Mouse (Mus musculus) forebrain, embryonic 14.5 days (tissue): ENCODE measurements at regions not wholly inside any gene's neighbourhood (a gene's known extent, or its start where the extent isn't known, plus 50 kb on each side); places are given as distances from the start of the nearest gene placed in this dataset.
A peak's percentile ranks its signal among the peaks of the same experiment; 100 is the strongest.

Experiments
- ATAC-seq: fragments of 200-750 bp; cut with Nextera tagmentation; 2 replicates; pipeline ENCODE4 v1.8.0; 2017; ENCODE audit warnings: mild to moderate bottlenecking, moderate library complexity
- DNase-seq: peaks from one replicate; pipeline ENCODE4 v3.0.0-alpha.2; 2015; ENCODE audit warnings: low spot score
- H3K27ac ChIP-seq: fragments of 300-500 bp; sonication (generic); 2 replicates; pipeline ENCODE4 v1.5.1; 2014; ENCODE audit warnings: low read depth, mild to moderate bottlenecking, control low read depth, low read length, moderate library complexity
- H3K27me3 ChIP-seq: fragments of 300-500 bp; sonication (generic); replicated peaks from 2 replicates; pipeline ENCODE4 v1.6.1; 2014; ENCODE audit warnings: low read length, control low read depth, mixed read lengths; ENCODE audit not compliant: control insufficient read depth, insufficient read depth
- H3K36me3 ChIP-seq: fragments of 300-500 bp; sonication (generic); 2 replicates; pipeline ENCODE4 v1.6.1; 2014; ENCODE audit warnings: low read length, control low read depth; ENCODE audit not compliant: control insufficient read depth, insufficient read depth
- H3K4me1 ChIP-seq: fragments of 300-500 bp; sonication (generic); 2 replicates; pipeline ENCODE4 v1.6.1; 2014; ENCODE audit warnings: antibody characterized with exemption, low read length, control low read depth; ENCODE audit not compliant: control insufficient read depth, insufficient read depth
- H3K4me2 ChIP-seq: fragments of 300-500 bp; sonication (generic); 2 replicates; pipeline ENCODE4 v1.6.1; 2014; ENCODE audit warnings: mild to moderate bottlenecking, control low read depth, low read length
- H3K4me3 ChIP-seq: fragments of 300-500 bp; sonication (generic); 2 replicates; pipeline ENCODE4 v1.5.1; 2014; ENCODE audit warnings: low read depth, low read length, control low read depth
- H3K9ac ChIP-seq: fragments of 300-500 bp; sonication (generic); 2 replicates; pipeline ENCODE4 v1.6.1; 2014; ENCODE audit warnings: mild to moderate bottlenecking, low read length, control low read depth, moderate library complexity
- H3K9me3 ChIP-seq: fragments of 300-500 bp; sonication (generic); replicated peaks from 2 replicates; pipeline ENCODE4 v1.6.1; 2016; ENCODE audit warnings: low read length, control low read depth, mixed read lengths; ENCODE audit not compliant: control insufficient read depth
- WGBS: fragments of 180-500 bp; shearing (Covaris S2); extraction: QIAGEN DNeasy Blood & Tissue Kit; methylation state at CpG from one replicate; pipeline ENCODE4 v1.1.7; 2014; 5-methylcytosine and 5-hydroxymethylcytosine counted together

DNA sequence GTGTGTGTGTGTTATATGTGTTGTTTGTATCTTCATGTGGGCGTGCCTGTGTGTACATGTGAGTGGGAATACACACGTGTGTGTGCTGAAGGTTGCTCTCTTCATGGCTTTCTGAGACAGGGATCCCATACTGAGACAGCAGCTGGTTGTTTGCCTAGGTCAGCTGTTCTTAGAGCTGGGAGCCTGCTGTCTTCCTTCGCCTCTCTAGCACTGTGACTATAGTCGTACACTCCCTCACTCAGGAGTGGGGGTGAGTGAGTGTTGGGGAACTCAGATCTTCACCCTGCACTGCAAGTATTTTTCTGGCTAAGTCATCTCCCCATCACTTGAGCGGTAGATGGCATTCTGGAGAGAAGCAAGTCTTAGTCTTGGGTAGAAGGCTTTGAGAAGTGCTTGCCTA, 191.6 kb upstream of the Gm9833 start:
- no peaks in the 10 kb centered on the region for H3K4me1 ChIP-seq
- no peak overlapping the region for H3K4me3 ChIP-seq
- DNase-seq (no peak), ATAC-seq (no peak)
- no peak overlapping the region for H3K4me2 ChIP-seq
- H3K9ac ChIP-seq: no peak overlapping the region
- no peak overlapping the region for H3K27ac ChIP-seq
- 88% methylated on average over 5 of the region's 5 CpGs for WGBS
- no peaks in the 10 kb centered on the region for H3K9me3 ChIP-seq
- H3K27me3 ChIP-seq: no peaks in the 10 kb centered on the region
- H3K36me3 ChIP-seq: no peaks in the 10 kb centered on the region

DNA sequence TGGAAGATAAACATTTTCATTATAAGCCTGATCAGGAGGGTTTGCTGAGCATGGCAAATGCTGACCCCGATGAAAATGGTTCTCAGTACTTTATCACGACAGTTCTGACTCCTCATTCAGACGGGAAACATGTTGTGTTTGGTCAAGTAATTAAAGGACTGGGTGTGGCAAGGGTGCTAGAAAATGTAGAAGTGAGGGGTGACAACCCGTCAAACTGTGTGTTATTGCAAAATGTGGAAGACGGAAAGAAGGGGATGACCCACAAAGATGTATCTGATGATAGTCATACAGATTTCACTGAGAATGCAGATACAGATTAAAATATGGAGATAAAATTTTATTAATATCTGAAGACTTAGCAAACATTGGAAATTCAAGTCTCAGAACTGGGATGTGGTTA, 186.2 kb upstream of the Gm9833 start:
- H3K4me2 ChIP-seq: no peak overlapping the region
- no peaks in the 10 kb centered on the region for H3K4me1 ChIP-seq
- H3K27ac ChIP-seq: no peak overlapping the region
- no peaks in the 10 kb centered on the region for H3K36me3 ChIP-seq
- DNase-seq: no peak
- ATAC-seq: no peak
- no peak overlapping the region for H3K9ac ChIP-seq
- 90% methylated on average over 5 of the region's 5 CpGs for WGBS
- no peak overlapping the region for H3K4me3 ChIP-seq
- H3K27me3 ChIP-seq: no peaks in the 10 kb centered on the region
- no peaks in the 10 kb centered on the region for H3K9me3 ChIP-seq

DNA sequence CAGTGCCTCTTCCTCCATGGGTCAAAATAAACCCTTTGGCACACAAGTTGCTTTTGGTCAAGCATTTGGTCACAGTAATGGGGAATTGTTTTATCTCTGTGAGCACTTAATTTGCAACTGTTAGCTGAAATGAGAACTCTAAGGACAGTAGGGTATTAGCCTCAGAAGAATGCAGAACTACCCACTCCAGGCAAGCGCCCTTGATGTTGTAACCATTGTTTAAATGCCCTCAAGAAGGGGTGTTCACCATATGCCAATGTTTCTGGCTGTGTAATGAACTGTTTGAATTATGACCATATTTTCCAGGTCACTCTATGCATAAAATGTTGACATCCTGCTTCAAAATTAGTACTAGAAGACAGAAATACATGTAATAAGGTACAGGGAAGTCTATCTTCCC, 174.6 kb upstream of the Gm9833 start:
- Histone ChIP-seq H3K4me1 (no peaks in the 10 kb centered on the region), H3K27ac (no peak overlapping the region), H3K36me3 (no peaks in the 10 kb centered on the region), H3K4me3 (no peak overlapping the region), H3K27me3 (no peaks in the 10 kb centered on the region), H3K4me2 (no peak overlapping the region), H3K9me3 (no peaks in the 10 kb centered on the region), H3K9ac (no peak overlapping the region)
- WGBS: 81% methylated on average over 1 of the region's 1 CpGs
- no peak for ATAC-seq
- DNase-seq: no peak

DNA sequence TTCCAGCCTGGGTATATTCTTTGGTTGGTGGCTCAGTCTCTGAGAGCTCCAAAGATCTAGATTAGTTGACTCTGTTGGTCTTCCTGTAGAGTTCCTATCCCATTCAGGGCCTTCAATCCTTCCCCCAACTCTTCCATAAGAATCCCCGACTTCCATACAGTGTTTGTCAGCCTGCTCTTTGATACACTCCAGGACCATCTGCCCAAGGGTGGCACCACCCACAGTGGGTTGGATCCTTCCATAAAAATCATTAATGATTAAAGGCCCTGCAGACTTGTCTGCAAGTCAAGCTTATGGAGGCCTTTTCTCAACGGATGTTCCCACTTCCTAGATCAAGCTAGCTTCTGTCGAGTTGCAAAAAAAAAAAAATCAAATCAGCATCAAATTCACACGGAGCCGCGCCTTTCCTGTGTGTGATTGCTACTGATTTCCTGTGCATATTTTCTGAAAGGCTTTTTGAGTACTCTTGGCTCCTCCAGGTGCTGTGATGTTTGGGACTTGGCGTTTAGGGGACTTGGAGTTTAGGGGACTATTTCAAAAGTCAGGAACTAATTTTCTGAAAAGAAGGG, 171.3 kb upstream of the Gm9833 start:
- DNase-seq: no peak
- WGBS: 85% methylated on average over 7 of the region's 7 CpGs
- no peaks in the 10 kb centered on the region for H3K36me3 ChIP-seq
- no peaks in the 10 kb centered on the region for H3K4me1 ChIP-seq
- no peak overlapping the region for H3K27ac ChIP-seq
- H3K27me3 ChIP-seq: no peaks in the 10 kb centered on the region
- ATAC-seq: no peak
- no peak overlapping the region for H3K4me3 ChIP-seq
- no peak overlapping the region for H3K4me2 ChIP-seq
- no peaks in the 10 kb centered on the region for H3K9me3 ChIP-seq
- no peak overlapping the region for H3K9ac ChIP-seq

DNA sequence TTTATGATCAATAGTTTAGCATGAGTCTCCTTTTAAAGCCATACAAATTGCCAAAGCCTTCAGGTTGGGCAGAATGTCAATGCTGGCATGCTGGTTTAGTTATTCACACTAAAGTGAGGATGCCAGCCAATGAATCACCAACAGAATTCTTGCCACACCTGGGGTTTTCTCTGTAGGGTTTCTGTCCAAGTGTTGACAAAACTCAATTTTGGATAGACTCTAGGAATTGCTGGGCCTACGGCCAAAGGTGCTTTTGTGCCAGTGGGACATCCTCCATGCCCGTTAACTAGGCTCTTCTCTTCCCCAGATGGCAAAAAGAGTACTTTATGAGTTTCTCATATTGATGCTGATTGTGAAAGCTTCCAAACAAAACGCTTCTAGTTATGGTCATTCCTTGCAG, 167.6 kb upstream of the Gm9833 start:
- Histone ChIP-seq H3K4me2 (no peak overlapping the region), H3K9ac (no peak overlapping the region), H3K4me1 (no peaks in the 10 kb centered on the region), H3K27ac (no peak overlapping the region), H3K9me3 (no peaks in the 10 kb centered on the region), H3K36me3 (no peaks in the 10 kb centered on the region), H3K4me3 (no peak overlapping the region), H3K27me3 (no peaks in the 10 kb centered on the region)
- DNase-seq: peak; percentile 61
- WGBS: 78% methylated on average over 3 of the region's 3 CpGs
- no peak for ATAC-seq

DNA sequence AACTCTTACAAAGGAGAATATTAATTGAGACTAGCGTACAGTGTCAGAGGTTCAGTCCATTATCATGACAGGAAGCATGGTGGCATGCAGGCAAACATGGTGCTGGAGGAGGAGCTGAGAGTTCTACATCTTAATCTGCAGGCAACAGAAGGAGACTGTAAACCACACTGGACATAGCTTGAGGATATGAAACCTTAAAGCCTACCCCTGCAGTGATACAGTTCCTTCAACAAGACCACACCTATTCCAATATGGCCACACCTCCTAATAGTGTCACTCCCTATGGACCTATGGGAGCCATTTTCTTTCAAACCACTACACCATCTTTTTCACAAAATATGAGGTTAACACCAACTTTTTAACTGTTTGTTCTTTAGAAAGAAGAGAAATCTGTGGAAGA, 166.2 kb upstream of the Gm9833 start:
- Histone ChIP-seq H3K4me1 (no peaks in the 10 kb centered on the region), H3K36me3 (no peaks in the 10 kb centered on the region), H3K27ac (no peak overlapping the region), H3K9me3 (no peaks in the 10 kb centered on the region), H3K4me3 (no peak overlapping the region), H3K9ac (no peak overlapping the region), H3K27me3 (no peaks in the 10 kb centered on the region), H3K4me2 (no peak overlapping the region)
- ATAC-seq (no peak), DNase-seq (no peak)
- WGBS: 96% methylated on average over 1 of the region's 1 CpGs

DNA sequence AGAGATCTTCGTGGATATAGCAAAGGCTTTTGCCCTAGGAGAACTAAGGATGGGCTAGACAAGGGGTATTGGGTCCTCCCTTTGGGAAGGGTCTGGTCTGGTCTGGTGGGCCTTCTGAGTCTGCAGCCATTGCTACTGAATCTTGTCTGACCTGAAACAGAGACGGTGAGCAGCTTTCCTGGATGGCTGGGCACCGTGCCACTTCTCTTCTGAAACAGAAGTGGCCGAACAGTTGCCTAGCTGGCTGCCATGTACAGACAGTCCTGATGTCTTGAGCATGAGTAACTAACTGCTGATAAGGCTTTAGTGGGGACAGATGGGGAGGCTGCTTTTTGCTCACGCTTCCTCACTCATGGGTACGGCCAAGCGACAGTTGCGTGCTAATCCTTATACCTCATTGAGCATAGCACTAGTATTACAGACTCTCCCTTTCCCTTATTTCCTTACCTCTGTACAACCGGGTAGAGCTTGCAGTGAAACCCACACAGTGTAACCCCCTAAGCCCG, 165.3 kb upstream of the Gm9833 start:
- Histone ChIP-seq H3K4me1 (no peaks in the 10 kb centered on the region), H3K9ac (no peak overlapping the region), H3K4me3 (no peak overlapping the region), H3K9me3 (no peaks in the 10 kb centered on the region), H3K27ac (no peak overlapping the region), H3K4me2 (no peak overlapping the region), H3K27me3 (no peaks in the 10 kb centered on the region), H3K36me3 (no peaks in the 10 kb centered on the region)
- 82% methylated on average over 10 of the region's 10 CpGs for WGBS
- DNase-seq: peak; percentile 19
- no peak; the same call in 1 of the 2 replicates for ATAC-seq

DNA sequence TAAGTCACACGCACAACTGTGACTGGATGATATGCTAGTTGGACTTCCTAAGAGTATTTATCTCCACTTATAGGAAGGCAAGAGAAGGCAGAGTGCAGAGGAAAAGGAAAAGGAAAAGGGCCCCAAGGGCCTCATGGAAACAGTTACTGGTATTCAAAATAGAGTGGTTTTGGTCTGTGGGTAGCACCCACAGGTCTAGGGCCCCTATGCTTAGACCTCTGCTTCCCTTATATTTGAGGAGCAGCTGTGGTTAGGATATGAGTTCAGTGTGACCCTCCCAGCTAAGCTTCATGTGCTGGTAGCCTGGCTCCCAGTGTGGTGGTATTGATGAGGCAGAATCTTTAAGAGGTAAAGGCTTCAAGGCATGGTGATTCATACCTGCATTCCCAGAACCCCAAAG, 163.3 kb upstream of the Gm9833 start:
- 96% methylated on average over 1 of the region's 1 CpGs for WGBS
- ATAC-seq: no peak

DNA sequence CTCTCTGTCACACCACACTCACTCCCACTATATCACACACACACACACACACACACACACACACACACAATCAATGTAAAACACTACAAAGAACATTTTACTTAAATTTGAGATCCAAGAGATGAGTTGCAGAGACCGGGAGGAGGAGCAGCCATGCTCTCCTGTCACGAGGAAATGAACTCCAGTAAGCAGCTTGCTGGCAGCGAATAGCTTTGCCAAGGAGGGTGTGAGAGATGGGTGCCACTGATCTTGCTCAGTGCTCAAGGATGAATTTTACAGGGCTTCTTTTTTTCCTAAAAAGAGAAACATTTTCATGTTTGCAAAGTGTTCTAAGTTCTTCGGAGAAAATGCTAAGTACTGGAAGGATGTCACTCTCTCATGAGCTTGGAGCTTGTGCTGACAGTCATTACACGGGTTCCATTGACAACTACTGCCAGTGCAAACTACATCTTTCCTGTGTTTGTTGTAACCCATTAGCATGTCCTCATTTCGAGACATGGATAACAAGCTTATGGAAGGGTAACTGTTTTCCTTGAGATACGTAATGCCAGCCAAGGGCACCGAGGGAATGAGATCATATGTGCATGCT, 151.0 kb upstream of the Gm9833 start:
- peak; percentile 60; the same call in 1 of the 2 replicates for ATAC-seq
- Histone ChIP-seq H3K4me2 (no peak overlapping the region), H3K27me3 (no peaks in the 10 kb centered on the region), H3K9me3 (no peaks in the 10 kb centered on the region), H3K4me3 (no peak overlapping the region), H3K9ac (no peak overlapping the region), H3K36me3 (no peaks in the 10 kb centered on the region), H3K4me1 (peaks cover 4% of the 10 kb centered on the region; the same call in 1 of the 2 replicates), H3K27ac (0 out of 2 replicates have a peak overlapping the region, but pooled peaks have one; percentile 5)
- peak; percentile 30 for DNase-seq
- WGBS: 62% methylated on average over 8 of the region's 8 CpGs

More for the DNA sequence above, 163.3 kb upstream of the Gm9833 start:
- Histone ChIP-seq H3K27ac (no peak overlapping the region), H3K9ac (no peak overlapping the region), H3K9me3 (no peaks in the 10 kb centered on the region), H3K27me3 (no peaks in the 10 kb centered on the region), H3K36me3 (no peaks in the 10 kb centered on the region), H3K4me3 (no peak overlapping the region), H3K4me1 (no peaks in the 10 kb centered on the region), H3K4me2 (no peak overlapping the region)
- DNase-seq: no peak
